Mouse (Mus musculus): ENCODE results near the gene Ttn.

The Ttn gene

DNA sequence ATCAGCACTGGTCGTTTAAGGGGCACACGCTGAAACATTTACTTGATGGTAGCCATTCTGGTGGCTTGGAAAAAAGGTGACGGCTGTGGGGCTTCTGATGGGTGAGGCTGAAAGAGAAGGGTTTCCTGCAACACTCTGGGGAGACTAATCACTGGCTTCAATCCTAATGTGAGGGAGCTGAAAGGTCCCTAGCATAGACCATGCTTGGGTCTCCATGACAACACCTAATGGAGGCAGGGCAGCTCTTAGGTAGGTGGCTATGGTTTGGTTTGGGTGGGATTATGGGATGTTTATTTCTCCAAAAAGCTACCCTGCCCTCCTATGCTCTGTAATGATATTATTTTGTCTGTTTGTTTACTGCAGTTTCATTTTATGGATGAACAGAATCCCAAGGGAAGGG is 326.9 kb downstream of the Ttn start:
- no peak for DNase-seq (ENCODE audit: low spot score)

DNA sequence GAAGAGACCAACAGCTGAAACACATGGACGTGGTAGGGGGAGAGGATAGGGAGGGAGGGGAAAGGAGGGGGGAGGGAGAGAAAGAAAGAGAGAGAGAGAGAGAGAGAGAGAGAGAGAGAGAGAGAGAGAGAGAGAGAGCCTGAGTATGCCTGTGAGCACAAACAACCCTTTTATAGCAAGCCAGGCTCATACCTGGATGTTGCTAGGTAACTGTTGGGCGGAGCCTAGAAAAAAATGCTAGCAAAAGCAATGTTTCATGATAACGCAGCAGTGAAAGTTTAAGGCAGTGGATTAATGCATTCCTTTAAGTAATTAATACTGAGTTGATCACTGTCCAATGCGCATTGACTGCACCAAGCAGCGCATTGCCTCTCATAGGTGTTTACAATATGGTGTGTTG is 327.7 kb downstream of the Ttn start:
- DNase-seq (ENCODE audit: low spot score) = no peak

Measured in embryo, embryonic 10 days (tissue).